Mouse (Mus musculus): ENCODE results near the gene Arhgdib. TPM values are rescaled to one million over a fixed set of nuclear protein-coding genes. Genes with fewer than 3 reads are reported as not detected.

Arhgdib gene
- polyA plus RNA-seq, 1 experiment, result 90.2 TPM

DNA sequence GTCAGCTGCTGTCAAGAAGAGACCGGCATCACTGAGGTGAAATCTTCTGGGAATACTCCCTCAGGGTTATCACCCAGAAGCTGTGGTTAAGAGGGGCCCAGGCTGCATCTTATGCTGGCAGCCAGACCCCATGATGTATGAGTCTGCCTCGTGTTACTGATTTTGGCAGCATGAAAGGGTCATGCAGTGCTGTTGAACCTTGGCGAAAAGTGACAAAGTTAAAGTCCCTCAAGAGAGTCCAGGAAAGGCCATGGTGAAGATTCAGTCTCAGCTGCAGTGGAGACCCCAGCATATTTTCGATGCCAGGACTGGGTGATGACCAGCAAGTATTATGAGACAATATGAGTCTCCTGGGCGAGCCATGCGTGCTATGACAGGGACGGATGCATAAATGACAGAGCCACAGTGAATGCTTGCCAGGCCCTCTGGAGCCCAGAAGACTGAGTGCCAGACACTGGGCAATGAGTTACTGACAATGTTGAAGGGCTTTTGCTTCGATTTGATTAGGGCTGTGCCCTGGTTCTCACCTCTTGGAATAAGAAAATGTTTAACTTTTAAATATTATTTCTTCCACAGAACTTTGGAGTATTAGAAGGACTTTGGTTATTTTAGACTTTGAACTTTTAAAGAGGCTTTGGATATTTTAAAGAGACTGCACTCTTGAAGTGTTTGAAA lies 25.8 kb downstream of the Arhgdib start:
- Histone ChIP-seq H3K79me2 (ENCODE audit: control insufficient read depth, insufficient read depth) (no peaks in the 10 kb centered on the region), H3K4me3 (no peak overlapping the region), H3K27me3 (ENCODE audit: control insufficient read depth, insufficient read depth, insufficient read length) (no peaks in the 10 kb centered on the region), H3ac (ENCODE audit: control insufficient read depth, insufficient read length) (no peak overlapping the region), H3K36me3 (ENCODE audit: control insufficient read depth, insufficient read depth) (no peaks in the 10 kb centered on the region), H3K4me2 (ENCODE audit: low read depth) (no peak overlapping the region)
- no peak for TF ChIP-seq MAX (IDR thresholded peaks at IDR 0.05; ENCODE audit: low read depth)
- no peak for TF ChIP-seq POLR2A (IDR thresholded peaks at IDR 0.05; ENCODE audit: insufficient read length, low read depth)
- TF ChIP-seq POLR2AphosphoS2 (IDR thresholded peaks at IDR 0.05; ENCODE audit: insufficient read length, low read depth), result no peak
- no peak for TF ChIP-seq MYOG (IDR thresholded peaks at IDR 0.05; ENCODE audit: control insufficient read depth in 1 of 3, insufficient read depth in 1 of 3, insufficient read length in 2 of 3, low read depth in 2 of 3)
- no peak for TF ChIP-seq E2F4 (IDR thresholded peaks at IDR 0.05; ENCODE audit: insufficient read depth)
- TF ChIP-seq REST (IDR thresholded peaks at IDR 0.05; ENCODE audit: insufficient read depth, insufficient read length), result no peak
- no peak for TF ChIP-seq MYOD1 (IDR thresholded peaks at IDR 0.05; ENCODE audit: control insufficient read depth in 1 of 3, insufficient read length in 2 of 3, low read depth in 2 of 3)
- no peak for TF ChIP-seq TCF3 (IDR thresholded peaks at IDR 0.05; ENCODE audit: insufficient read length, low read depth)
- no peak for TF ChIP-seq CEBPB (IDR thresholded peaks at IDR 0.05; ENCODE audit: insufficient read depth, poor library complexity, severe bottlenecking)
- no peak for TF ChIP-seq USF1 (IDR thresholded peaks at IDR 0.05; ENCODE audit: low read depth)

DNA sequence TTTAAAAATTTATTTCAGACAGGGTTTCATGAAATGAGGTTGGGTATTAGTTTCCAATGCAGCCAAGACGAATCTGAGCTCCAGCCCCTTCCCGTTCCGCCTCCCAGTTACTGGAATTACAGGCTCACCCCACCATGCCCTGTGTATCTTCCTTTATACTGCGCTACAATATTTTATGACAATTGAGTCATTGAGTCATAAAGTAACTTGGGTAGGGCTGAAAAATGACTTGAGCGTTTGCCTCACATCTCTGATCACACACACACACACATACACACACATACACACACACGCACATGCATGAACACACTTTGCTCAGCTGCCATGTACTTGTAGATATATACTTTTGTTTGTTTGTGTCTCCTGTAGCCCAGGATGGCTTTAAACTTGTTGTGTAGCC lies 27.5 kb downstream of the Arhgdib start:
- Histone ChIP-seq H3K4me2 (ENCODE audit: low read depth) (no peak overlapping the region), H3ac (ENCODE audit: control insufficient read depth, insufficient read length) (no peak overlapping the region), H3K4me3 (no peak overlapping the region), H3K79me2 (ENCODE audit: control insufficient read depth, insufficient read depth) (no peaks in the 10 kb centered on the region), H3K36me3 (ENCODE audit: control insufficient read depth, insufficient read depth) (no peaks in the 10 kb centered on the region), H3K27me3 (ENCODE audit: control insufficient read depth, insufficient read depth, insufficient read length) (no peaks in the 10 kb centered on the region)
- no peak for TF ChIP-seq MAX (IDR thresholded peaks at IDR 0.05; ENCODE audit: low read depth)
- TF ChIP-seq E2F4 (IDR thresholded peaks at IDR 0.05; ENCODE audit: insufficient read depth), result no peak
- TF ChIP-seq CEBPB (IDR thresholded peaks at IDR 0.05; ENCODE audit: insufficient read depth, poor library complexity, severe bottlenecking), result no peak
- TF ChIP-seq USF1 (IDR thresholded peaks at IDR 0.05; ENCODE audit: low read depth), result no peak
- TF ChIP-seq POLR2AphosphoS2 (IDR thresholded peaks at IDR 0.05; ENCODE audit: insufficient read length, low read depth), result no peak
- TF ChIP-seq POLR2A (IDR thresholded peaks at IDR 0.05; ENCODE audit: insufficient read length, low read depth), result no peak
- TF ChIP-seq MYOG (IDR thresholded peaks at IDR 0.05; ENCODE audit: control insufficient read depth in 1 of 3, insufficient read depth in 1 of 3, insufficient read length in 2 of 3, low read depth in 2 of 3), result no peak
- TF ChIP-seq TCF3 (IDR thresholded peaks at IDR 0.05; ENCODE audit: insufficient read length, low read depth), result no peak
- TF ChIP-seq MYOD1 (IDR thresholded peaks at IDR 0.05; ENCODE audit: control insufficient read depth in 1 of 3, insufficient read length in 2 of 3, low read depth in 2 of 3), result no peak
- no peak for TF ChIP-seq SRF (IDR thresholded peaks at IDR 0.05; ENCODE audit: control insufficient read depth, insufficient read length, low read depth)
- no peak for TF ChIP-seq TCF12 (IDR thresholded peaks at IDR 0.05; ENCODE audit: insufficient read depth, poor library complexity, severe bottlenecking)
- no peak for TF ChIP-seq REST (IDR thresholded peaks at IDR 0.05; ENCODE audit: insufficient read depth, insufficient read length)

- no peak overlapping the region for H3K4me2 ChIP-seq (ENCODE audit: low read depth)
- TF ChIP-seq POLR2A (IDR thresholded peaks at IDR 0.05; ENCODE audit: insufficient read length, low read depth) (no peak), CEBPB (IDR thresholded peaks at IDR 0.05; ENCODE audit: insufficient read depth, poor library complexity, severe bottlenecking) (no peak), E2F4 (IDR thresholded peaks at IDR 0.05; ENCODE audit: insufficient read depth) (no peak), POLR2AphosphoS2 (IDR thresholded peaks at IDR 0.05; ENCODE audit: insufficient read length, low read depth) (no peak), TCF12 (IDR thresholded peaks at IDR 0.05; ENCODE audit: insufficient read depth, poor library complexity, severe bottlenecking) (no peak), SRF (IDR thresholded peaks at IDR 0.05; ENCODE audit: control insufficient read depth, insufficient read length, low read depth) (no peak), REST (IDR thresholded peaks at IDR 0.05; ENCODE audit: insufficient read depth, insufficient read length) (no peak), MYOD1 (IDR thresholded peaks at IDR 0.05; ENCODE audit: control insufficient read depth in 1 of 3, insufficient read length in 2 of 3, low read depth in 2 of 3) (no peak), MAX (IDR thresholded peaks at IDR 0.05; ENCODE audit: low read depth) (no peak), TCF3 (IDR thresholded peaks at IDR 0.05; ENCODE audit: insufficient read length, low read depth) (no peak), MYOG (IDR thresholded peaks at IDR 0.05; ENCODE audit: control insufficient read depth in 1 of 3, insufficient read depth in 1 of 3, insufficient read length in 2 of 3, low read depth in 2 of 3) (no peak), USF1 (IDR thresholded peaks at IDR 0.05; ENCODE audit: low read depth) (no peak)
- no peaks in the 10 kb centered on the region for H3K79me2 ChIP-seq (ENCODE audit: control insufficient read depth, insufficient read depth)
- no peak overlapping the region for H3K4me3 ChIP-seq
- no peaks in the 10 kb centered on the region for H3K36me3 ChIP-seq (ENCODE audit: control insufficient read depth, insufficient read depth)
- no peaks in the 10 kb centered on the region for H3K27me3 ChIP-seq (ENCODE audit: control insufficient read depth, insufficient read depth, insufficient read length)
- no peak overlapping the region for H3ac ChIP-seq (ENCODE audit: control insufficient read depth, insufficient read length)
These were observed 28.1 kb downstream of the Arhgdib start for GRCm38 (mm10) chr6:136913384-136914126.

- H3K36me3 ChIP-seq (ENCODE audit: control insufficient read depth, insufficient read depth), result no peaks in the 10 kb centered on the region
- H3K4me2 ChIP-seq (ENCODE audit: low read depth), result no peak overlapping the region
- no peaks in the 10 kb centered on the region for H3K79me2 ChIP-seq (ENCODE audit: control insufficient read depth, insufficient read depth)
- H3ac ChIP-seq (ENCODE audit: control insufficient read depth, insufficient read length), result no peak overlapping the region
- no peaks in the 10 kb centered on the region for H3K27me3 ChIP-seq (ENCODE audit: control insufficient read depth, insufficient read depth, insufficient read length)
- TF ChIP-seq USF1 (IDR thresholded peaks at IDR 0.05; ENCODE audit: low read depth) (no peak), SRF (IDR thresholded peaks at IDR 0.05; ENCODE audit: control insufficient read depth, insufficient read length, low read depth) (no peak), TCF3 (IDR thresholded peaks at IDR 0.05; ENCODE audit: insufficient read length, low read depth) (no peak), E2F4 (IDR thresholded peaks at IDR 0.05; ENCODE audit: insufficient read depth) (no peak)
- no peak overlapping the region for H3K4me3 ChIP-seq
These were observed 28.9 kb downstream of the Arhgdib start for GRCm38 (mm10) chr6:136912751-136913265.
